Mouse (Mus musculus) intestine, embryonic 16.5 days (tissue): ENCODE results near the gene Esf1. TPM values are rescaled to one million over a fixed set of nuclear protein-coding genes. Genes with fewer than 3 reads are reported as not detected.

Experiments
- ATAC-seq: fragments of 200-750 bp; cut with Nextera tagmentation; 2 replicates; pipeline ENCODE4 v1.8.0; 2017; ENCODE audit warnings: moderate TSS enrichment, moderate library complexity
- H3K27ac ChIP-seq: fragments of 300-500 bp; sonication (generic); 2 replicates; pipeline ENCODE4 v1.5.1; 2014; ENCODE audit warnings: mild to moderate bottlenecking, low read length
- H3K27me3 ChIP-seq: fragments of 300-500 bp; sonication (generic); replicated peaks from 2 replicates; pipeline ENCODE4 v1.6.1; 2014; ENCODE audit warnings: low read length, control low read depth, mixed read lengths; ENCODE audit not compliant: control insufficient read depth, insufficient read depth
- H3K36me3 ChIP-seq: fragments of 300-500 bp; sonication (generic); 2 replicates; pipeline ENCODE4 v1.6.1; 2014; ENCODE audit warnings: low read length, control low read depth; ENCODE audit not compliant: control insufficient read depth, insufficient read depth
- H3K4me1 ChIP-seq: fragments of 300-500 bp; sonication (generic); 2 replicates; pipeline ENCODE4 v1.6.1; 2014; ENCODE audit warnings: low read length, control low read depth, mixed read lengths; ENCODE audit not compliant: control insufficient read depth, insufficient read depth
- H3K4me2 ChIP-seq: fragments of 300-500 bp; sonication (generic); 2 replicates; pipeline ENCODE4 v1.6.1; 2014; ENCODE audit warnings: low read depth, low read length, control low read depth
- H3K4me3 ChIP-seq: fragments of 300-500 bp; sonication (generic); 2 replicates; pipeline ENCODE4 v1.5.1; 2014; ENCODE audit warnings: mild to moderate bottlenecking, low read length
- H3K9ac ChIP-seq: fragments of 300-500 bp; sonication (generic); 2 replicates; pipeline ENCODE4 v1.6.1; 2014; ENCODE audit warnings: low read depth, low read length
- H3K9me3 ChIP-seq: fragments of 300-500 bp; sonication (generic); 2 replicates; pipeline ENCODE4 v1.6.1; 2016; ENCODE audit warnings: low read length, control low read depth; ENCODE audit not compliant: control insufficient read depth
- WGBS: fragments of 180-500 bp; shearing (Covaris S2); extraction: QIAGEN DNeasy Blood & Tissue Kit; methylation state at CpG from one replicate; pipeline ENCODE4 v1.1.7; 2014; 5-methylcytosine and 5-hydroxymethylcytosine counted together
- polyA plus RNA-seq: library from polyadenylated mRNA; unstranded; fragments of >200 nt; fragmentation: Nextera tagmentation; extraction: Ambion mirVana; gene quantifications from 2 replicates; pipeline ENCODE4 v1.2.1, GENCODE M21; 2015

The Esf1 gene
- polyA plus RNA-seq, 1 experiment from 2014 or later = 21.9 TPM

DNA sequence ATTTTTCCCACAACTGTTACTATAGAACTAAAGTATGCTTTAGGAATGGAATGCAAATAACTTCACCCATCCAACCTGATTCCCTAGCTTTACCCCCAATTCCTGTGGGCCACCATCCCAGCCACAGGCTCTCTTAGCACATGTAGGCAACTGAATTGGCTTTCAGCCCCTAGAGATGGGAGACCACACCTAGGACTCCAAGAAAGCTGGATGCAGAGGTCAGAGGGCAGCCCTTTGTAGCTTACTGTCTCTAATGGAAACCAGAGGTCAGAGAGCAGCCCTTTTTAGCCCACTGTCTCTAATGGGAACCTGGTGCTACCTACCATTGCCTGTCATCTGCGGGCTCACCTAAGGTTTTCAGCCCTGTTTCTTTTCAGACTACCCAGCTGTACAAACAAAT is 92.9 kb downstream of the Esf1 start:
- ATAC-seq = no peak
- no peak overlapping the region for H3K4me2 ChIP-seq

DNA sequence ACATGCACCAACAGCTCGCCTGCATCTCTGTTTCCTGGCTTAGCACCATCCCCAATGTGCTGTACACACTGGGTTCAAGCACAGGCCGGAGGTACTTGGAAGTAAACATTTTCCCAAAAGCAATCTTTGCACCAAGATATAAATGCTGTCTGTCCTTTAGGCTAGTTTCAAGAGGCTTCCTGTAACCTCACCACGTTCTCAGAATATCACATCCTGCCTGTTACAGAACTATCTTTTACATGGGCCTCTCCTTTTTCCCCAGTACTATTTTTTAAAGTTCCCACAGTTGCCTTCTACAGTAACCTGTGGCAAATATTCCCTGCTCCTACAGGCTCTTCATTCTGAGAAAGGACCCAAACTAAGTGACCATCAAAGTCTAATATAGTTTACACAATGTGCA is 95.2 kb downstream of the Esf1 start:
- H3K27me3 ChIP-seq = no peaks in the 10 kb centered on the region
- WGBS = 75% methylated on average over 3 of the region's 3 CpGs

More for the DNA sequence above, 92.9 kb downstream of the Esf1 start:
- Histone ChIP-seq H3K4me3 (no peak overlapping the region), H3K36me3 (no peaks in the 10 kb centered on the region), H3K4me1 (no peaks in the 10 kb centered on the region), H3K27me3 (no peaks in the 10 kb centered on the region), H3K27ac (no peak overlapping the region), H3K9me3 (no peaks in the 10 kb centered on the region), H3K9ac (no peak overlapping the region)
- WGBS = 16% methylated on average over 1 of the region's 1 CpGs

More for the DNA sequence above, 95.2 kb downstream of the Esf1 start:
- Histone ChIP-seq H3K27ac (no peak overlapping the region), H3K9ac (no peak overlapping the region), H3K4me3 (no peak overlapping the region), H3K36me3 (no peaks in the 10 kb centered on the region), H3K4me2 (no peak overlapping the region), H3K9me3 (no peaks in the 10 kb centered on the region), H3K4me1 (no peaks in the 10 kb centered on the region)
- no peak for ATAC-seq

Other genes starting within 250 kb of the Esf1 start
- gene Tasp1, start 103.8 kb downstream of the Esf1 start, polyA plus RNA-seq = 17.4 and 17.9 TPM in 2 replicates
- not detected in 2 replicates for gene Gm17374, start 18.5 kb downstream of the Esf1 start, polyA plus RNA-seq
- 22.2 and 25.0 TPM in 2 replicates for gene Ndufaf5, start 85 bp upstream of the Esf1 start, polyA plus RNA-seq
- not detected in 2 replicates for gene Sel1l2, start 219.1 kb upstream of the Esf1 start, polyA plus RNA-seq
- gene Macrod2, start 224.7 kb upstream of the Esf1 start, polyA plus RNA-seq = 31.8 and 32.9 TPM in 2 replicates